Mouse (Mus musculus): ENCODE data around the gene Rps12-ps3. TPM values are rescaled to one million over a fixed set of nuclear protein-coding genes. Genes with fewer than 3 reads are reported as not detected.

Gene Rps12-ps3
- total RNA-seq, 1 experiment from 2014 or later = 623 TPM

- ATAC-seq (replicated peaks in 1 of 2; ENCODE audit: insufficient read depth in 1 of 2, low FRiP score in 2 of 2, low TSS enrichment in 1 of 2, low read depth in 1 of 2, poor library complexity in 2 of 2, severe bottlenecking in 2 of 2) = no peak
Measured at GRCm38 (mm10) chr19:59346325-59346724, 24.2 kb downstream of the Rps12-ps3 start.

- no peak for ATAC-seq (replicated peaks in 1 of 2; ENCODE audit: insufficient read depth in 1 of 2, low FRiP score in 2 of 2, low TSS enrichment in 1 of 2, low read depth in 1 of 2, poor library complexity in 2 of 2, severe bottlenecking in 2 of 2)
Measured at GRCm38 (mm10) chr19:59349329-59349960, 27.4 kb downstream of the Rps12-ps3 start.

GRCm38 (mm10) chr19:59350273-59350903 is 28.3 kb downstream of the Rps12-ps3 start:
- ATAC-seq (replicated peaks in 1 of 2; ENCODE audit: insufficient read depth in 1 of 2, low FRiP score in 2 of 2, low TSS enrichment in 1 of 2, low read depth in 1 of 2, poor library complexity in 2 of 2, severe bottlenecking in 2 of 2) = peak; percentile 80 to 87

GRCm38 (mm10) chr19:59351151-59351889 is 29.2 kb downstream of the Rps12-ps3 start:
- no peak for ATAC-seq (replicated peaks in 1 of 2; ENCODE audit: insufficient read depth in 1 of 2, low FRiP score in 2 of 2, low TSS enrichment in 1 of 2, low read depth in 1 of 2, poor library complexity in 2 of 2, severe bottlenecking in 2 of 2)

- ATAC-seq (replicated peaks in 1 of 2; ENCODE audit: insufficient read depth in 1 of 2, low FRiP score in 2 of 2, low TSS enrichment in 1 of 2, low read depth in 1 of 2, poor library complexity in 2 of 2, severe bottlenecking in 2 of 2) = no peak
Measured at GRCm38 (mm10) chr19:59352760-59353159, 30.7 kb downstream of the Rps12-ps3 start.

GRCm38 (mm10) chr19:59354906-59355305 is 32.8 kb downstream of the Rps12-ps3 start:
- no peak for ATAC-seq (replicated peaks in 1 of 2; ENCODE audit: insufficient read depth in 1 of 2, low FRiP score in 2 of 2, low TSS enrichment in 1 of 2, low read depth in 1 of 2, poor library complexity in 2 of 2, severe bottlenecking in 2 of 2)

- no peak for ATAC-seq (replicated peaks in 1 of 2; ENCODE audit: insufficient read depth in 1 of 2, low FRiP score in 2 of 2, low TSS enrichment in 1 of 2, low read depth in 1 of 2, poor library complexity in 2 of 2, severe bottlenecking in 2 of 2)
Measured at GRCm38 (mm10) chr19:59356388-59356787, 34.3 kb downstream of the Rps12-ps3 start.

GRCm38 (mm10) chr19:59356843-59357595 is 34.9 kb downstream of the Rps12-ps3 start:
- no peak for ATAC-seq (replicated peaks in 1 of 2; ENCODE audit: insufficient read depth in 1 of 2, low FRiP score in 2 of 2, low TSS enrichment in 1 of 2, low read depth in 1 of 2, poor library complexity in 2 of 2, severe bottlenecking in 2 of 2)

- ATAC-seq (replicated peaks in 1 of 2; ENCODE audit: insufficient read depth in 1 of 2, low FRiP score in 2 of 2, low TSS enrichment in 1 of 2, low read depth in 1 of 2, poor library complexity in 2 of 2, severe bottlenecking in 2 of 2) = no peak
Measured at GRCm38 (mm10) chr19:59357878-59358277, 35.8 kb downstream of the Rps12-ps3 start.

- ATAC-seq (replicated peaks in 1 of 2; ENCODE audit: insufficient read depth in 1 of 2, low FRiP score in 2 of 2, low TSS enrichment in 1 of 2, low read depth in 1 of 2, poor library complexity in 2 of 2, severe bottlenecking in 2 of 2) = no peak
Measured at GRCm38 (mm10) chr19:59359202-59359601, 37.1 kb downstream of the Rps12-ps3 start.

GRCm38 (mm10) chr19:59360486-59360896 is 38.4 kb downstream of the Rps12-ps3 start:
- ATAC-seq (replicated peaks in 1 of 2; ENCODE audit: insufficient read depth in 1 of 2, low FRiP score in 2 of 2, low TSS enrichment in 1 of 2, low read depth in 1 of 2, poor library complexity in 2 of 2, severe bottlenecking in 2 of 2) = peak; percentile 37 to 66; a peak in 2 of 4 replicates

- ATAC-seq (replicated peaks in 1 of 2; ENCODE audit: insufficient read depth in 1 of 2, low FRiP score in 2 of 2, low TSS enrichment in 1 of 2, low read depth in 1 of 2, poor library complexity in 2 of 2, severe bottlenecking in 2 of 2) = no peak
Measured at GRCm38 (mm10) chr19:59362646-59363045, 40.6 kb downstream of the Rps12-ps3 start.

GRCm38 (mm10) chr19:59363666-59364065 is 41.6 kb downstream of the Rps12-ps3 start:
- ATAC-seq (replicated peaks in 1 of 2; ENCODE audit: insufficient read depth in 1 of 2, low FRiP score in 2 of 2, low TSS enrichment in 1 of 2, low read depth in 1 of 2, poor library complexity in 2 of 2, severe bottlenecking in 2 of 2) = no peak

- ATAC-seq (replicated peaks in 1 of 2; ENCODE audit: insufficient read depth in 1 of 2, low FRiP score in 2 of 2, low TSS enrichment in 1 of 2, low read depth in 1 of 2, poor library complexity in 2 of 2, severe bottlenecking in 2 of 2) = no peak
Measured at GRCm38 (mm10) chr19:59366724-59367123, 44.6 kb downstream of the Rps12-ps3 start.

GRCm38 (mm10) chr19:59367892-59368291 is 45.8 kb downstream of the Rps12-ps3 start:
- ATAC-seq (replicated peaks in 1 of 2; ENCODE audit: insufficient read depth in 1 of 2, low FRiP score in 2 of 2, low TSS enrichment in 1 of 2, low read depth in 1 of 2, poor library complexity in 2 of 2, severe bottlenecking in 2 of 2) = no peak

GRCm38 (mm10) chr19:59371016-59371415 is 48.9 kb downstream of the Rps12-ps3 start:
- no peak for ATAC-seq (replicated peaks in 1 of 2; ENCODE audit: insufficient read depth in 1 of 2, low FRiP score in 2 of 2, low TSS enrichment in 1 of 2, low read depth in 1 of 2, poor library complexity in 2 of 2, severe bottlenecking in 2 of 2)
